Mouse (Mus musculus): ENCODE results near the gene Tspan4. TPM values are rescaled to one million over a fixed set of nuclear protein-coding genes. Genes with fewer than 3 reads are reported as not detected.
A peak's percentile ranks its signal among the peaks of the same experiment; 100 is the strongest.
"Not testable (repeated sequence)": the region's sequence is repeated elsewhere in the genome, so short reads cannot be mapped to it uniquely, and the experiment has no call there.

The Tspan4 gene
- total and polyA plus RNA-seq, 2 experiments from 2014 or later = 54.9 to 79.6 TPM

DNA sequence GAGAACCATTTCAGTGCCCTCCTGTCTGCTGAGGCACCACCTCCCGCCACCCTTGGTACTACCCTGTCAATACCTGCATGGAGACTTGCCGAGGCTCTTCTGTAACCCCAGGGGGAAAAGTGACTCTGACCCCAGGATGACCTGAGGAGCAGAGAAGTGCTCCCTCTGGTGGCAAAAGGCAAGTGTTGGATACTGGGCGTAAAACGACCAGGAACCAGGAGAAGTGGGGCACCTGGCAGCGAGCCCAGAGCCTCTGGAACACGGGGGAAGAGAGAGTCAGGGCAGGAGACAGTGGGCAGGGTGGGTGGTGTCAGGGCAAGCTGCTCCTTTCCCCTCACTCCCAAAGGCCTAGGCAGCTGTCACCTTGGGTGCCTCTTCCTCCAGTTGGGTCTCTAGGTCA lies 34.4 kb upstream of the Tspan4 start:
- ATAC-seq = no peak
- H3K4me1 ChIP-seq (ENCODE audit: insufficient read depth) = peaks cover 18% of the 10 kb centered on the region
- H3K27ac ChIP-seq (ENCODE audit: low read depth, low read length) = no peak overlapping the region
- H3K9ac ChIP-seq = no peak overlapping the region
- no peak overlapping the region for H3K4me3 ChIP-seq (ENCODE audit: low read depth, low read length)
- 28% methylated on average over 6 of the region's 6 CpGs for WGBS
- peak; percentile 35 for DNase-seq
- no peaks in the 10 kb centered on the region for H3K9me3 ChIP-seq (ENCODE audit: low read length)
- peaks cover 6% of the 10 kb centered on the region for H3K36me3 ChIP-seq (ENCODE audit: insufficient read depth)
- H3K4me2 ChIP-seq (ENCODE audit: low read depth) = no peak overlapping the region
- no peaks in the 10 kb centered on the region for H3K27me3 ChIP-seq (ENCODE audit: insufficient read depth, low read length)
- TF ChIP-seq CTCF (IDR thresholded peaks at IDR 0.05; ENCODE audit: low read depth) = peak; percentile 68

DNA sequence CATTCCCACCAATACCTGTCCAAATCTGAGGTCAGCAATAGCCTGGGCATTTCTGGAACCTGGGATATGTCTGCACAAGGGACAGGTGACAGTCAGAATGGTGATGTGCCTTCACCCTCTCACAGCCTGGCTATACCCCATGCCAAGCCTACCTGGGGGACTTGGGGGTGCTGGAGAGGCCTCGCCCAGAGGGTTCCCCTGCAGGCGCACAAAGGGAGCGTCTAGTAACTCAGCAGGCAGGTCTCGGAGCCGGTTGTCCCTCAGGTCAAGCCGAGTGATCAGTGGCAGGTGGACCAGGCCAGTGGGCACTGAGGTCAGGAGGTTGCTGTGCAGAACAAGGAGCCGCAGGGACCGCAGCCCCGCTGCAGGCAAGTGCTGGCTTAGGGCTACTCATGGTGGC lies 33.6 kb upstream of the Tspan4 start:
- no peaks in the 10 kb centered on the region for H3K9me3 ChIP-seq (ENCODE audit: low read length)
- no peak overlapping the region for H3K4me2 ChIP-seq (ENCODE audit: low read depth)
- no peak for ATAC-seq
- DNase-seq = no peak
- H3K36me3 ChIP-seq (ENCODE audit: insufficient read depth) = peaks cover 6% of the 10 kb centered on the region
- H3K9ac ChIP-seq = no peak overlapping the region
- no peak overlapping the region for H3K4me3 ChIP-seq (ENCODE audit: low read depth, low read length)
- H3K4me1 ChIP-seq (ENCODE audit: insufficient read depth) = peaks cover 12% of the 10 kb centered on the region
- H3K27me3 ChIP-seq (ENCODE audit: insufficient read depth, low read length) = no peaks in the 10 kb centered on the region
- TF ChIP-seq CTCF (IDR thresholded peaks at IDR 0.05; ENCODE audit: low read depth) = no peak
- no peak overlapping the region for H3K27ac ChIP-seq (ENCODE audit: low read depth, low read length)
- 93% methylated on average over 9 of the region's 9 CpGs for WGBS

GRCm38 (mm10) chr7:141442199-141442598 lies 32.8 kb upstream of the Tspan4 start:
- 94% methylated on average over 13 of the region's 13 CpGs for WGBS
- Histone ChIP-seq H3K9me3 (ENCODE audit: low read length) (no peaks in the 10 kb centered on the region), H3K27ac (ENCODE audit: low read depth, low read length) (no peak overlapping the region), H3K27me3 (ENCODE audit: insufficient read depth, low read length) (no peaks in the 10 kb centered on the region), H3K4me2 (ENCODE audit: low read depth) (no peak overlapping the region), H3K36me3 (ENCODE audit: insufficient read depth) (peaks cover 6% of the 10 kb centered on the region), H3K4me3 (ENCODE audit: low read depth, low read length) (no peak overlapping the region), H3K4me1 (ENCODE audit: insufficient read depth) (peaks cover 14% of the 10 kb centered on the region), H3K9ac (no peak overlapping the region)
- no peak for TF ChIP-seq CTCF (IDR thresholded peaks at IDR 0.05; ENCODE audit: low read depth)
- ATAC-seq = no peak
- no peak for DNase-seq

GRCm38 (mm10) chr7:141443081-141443821 lies 31.8 kb upstream of the Tspan4 start:
- H3K27me3 ChIP-seq (ENCODE audit: insufficient read depth, low read length) = no peaks in the 10 kb centered on the region
- ATAC-seq (no peak), DNase-seq (peak; percentile 33)
- no peaks in the 10 kb centered on the region for H3K9me3 ChIP-seq (ENCODE audit: low read length)
- TF ChIP-seq CTCF (IDR thresholded peaks at IDR 0.05; ENCODE audit: low read depth) = peak; percentile 42; the same call in 1 of the 2 replicates
- peak overlapping the region; percentile 62 for H3K4me2 ChIP-seq (ENCODE audit: low read depth)
- peaks cover 6% of the 10 kb centered on the region for H3K36me3 ChIP-seq (ENCODE audit: insufficient read depth)
- H3K4me1 ChIP-seq (ENCODE audit: insufficient read depth) = peaks cover 9% of the 10 kb centered on the region
- H3K9ac ChIP-seq = peak overlapping the region; percentile 37
- H3K4me3 ChIP-seq (ENCODE audit: low read depth, low read length) = peak overlapping the region; percentile 36
- H3K27ac ChIP-seq (ENCODE audit: low read depth, low read length) = no peak overlapping the region
- 19% methylated on average over 12 of the region's 12 CpGs for WGBS

- ATAC-seq = peak; percentile 23; the same call in 1 of the 2 replicates
Observed at GRCm38 (mm10) chr7:141443828-141444237, 31.2 kb upstream of the Tspan4 start, which contains the start of gene Pidd1. Gene Pidd1, minus strand, starts transcription at chr7:141444025.

GRCm38 (mm10) chr7:141446374-141446773 lies 28.7 kb upstream of the Tspan4 start:
- DNase-seq; H3K9ac ChIP-seq; H3K27ac ChIP-seq (ENCODE audit: low read depth, low read length); ATAC-seq; H3K4me3 ChIP-seq (ENCODE audit: low read depth, low read length); H3K4me2 ChIP-seq (ENCODE audit: low read depth); H3K27me3 ChIP-seq (ENCODE audit: insufficient read depth, low read length); H3K9me3 ChIP-seq (ENCODE audit: low read length): not testable (repeated sequence)
- peaks cover 22% of the 10 kb centered on the region for H3K36me3 ChIP-seq (ENCODE audit: insufficient read depth)
- 91% methylated on average over 3 of the region's 3 CpGs for WGBS
- peaks cover 11% of the 10 kb centered on the region; the same call in 1 of the 2 replicates for H3K4me1 ChIP-seq (ENCODE audit: insufficient read depth)

More at GRCm38 (mm10) chr7:141443828-141444237, 31.2 kb upstream of the Tspan4 start, which contains the start of gene Pidd1:
- TF ChIP-seq CTCF (IDR thresholded peaks at IDR 0.05; ENCODE audit: low read depth) = no peak
- H3K9me3 ChIP-seq (ENCODE audit: low read length) = no peaks in the 10 kb centered on the region
- peaks cover 11% of the 10 kb centered on the region; the same call in 1 of the 2 replicates for H3K4me1 ChIP-seq (ENCODE audit: insufficient read depth)
- under 1% methylated on average over 25 of the region's 25 CpGs for WGBS
- H3K27ac ChIP-seq (ENCODE audit: low read depth, low read length) = no peak within 1 kb of the TSS
- peak within 1 kb of the TSS; percentile 62 for H3K4me2 ChIP-seq (ENCODE audit: low read depth)
- H3K4me3 ChIP-seq (ENCODE audit: low read depth, low read length) = peak within 1 kb of the TSS; percentile 36
- peaks cover 6% of the 10 kb centered on the region for H3K36me3 ChIP-seq (ENCODE audit: insufficient read depth)
- H3K27me3 ChIP-seq (ENCODE audit: insufficient read depth, low read length) = no peaks in the 10 kb centered on the region
- H3K9ac ChIP-seq = peak within 1 kb of the TSS; percentile 37
- peak; percentile 72 for DNase-seq

Measured in forebrain, postnatal 0 days (tissue).